Mouse (Mus musculus) Muller cell, postnatal 12 days (primary cell): Measurements from ENCODE around the gene Carhsp1.

Experiments used
- DNase-seq: peaks from one replicate; pipeline ENCODE4 v3.0.0-alpha.2; 2015; ENCODE audit errors: inconsistent ontology term

The Carhsp1 gene

DNA sequence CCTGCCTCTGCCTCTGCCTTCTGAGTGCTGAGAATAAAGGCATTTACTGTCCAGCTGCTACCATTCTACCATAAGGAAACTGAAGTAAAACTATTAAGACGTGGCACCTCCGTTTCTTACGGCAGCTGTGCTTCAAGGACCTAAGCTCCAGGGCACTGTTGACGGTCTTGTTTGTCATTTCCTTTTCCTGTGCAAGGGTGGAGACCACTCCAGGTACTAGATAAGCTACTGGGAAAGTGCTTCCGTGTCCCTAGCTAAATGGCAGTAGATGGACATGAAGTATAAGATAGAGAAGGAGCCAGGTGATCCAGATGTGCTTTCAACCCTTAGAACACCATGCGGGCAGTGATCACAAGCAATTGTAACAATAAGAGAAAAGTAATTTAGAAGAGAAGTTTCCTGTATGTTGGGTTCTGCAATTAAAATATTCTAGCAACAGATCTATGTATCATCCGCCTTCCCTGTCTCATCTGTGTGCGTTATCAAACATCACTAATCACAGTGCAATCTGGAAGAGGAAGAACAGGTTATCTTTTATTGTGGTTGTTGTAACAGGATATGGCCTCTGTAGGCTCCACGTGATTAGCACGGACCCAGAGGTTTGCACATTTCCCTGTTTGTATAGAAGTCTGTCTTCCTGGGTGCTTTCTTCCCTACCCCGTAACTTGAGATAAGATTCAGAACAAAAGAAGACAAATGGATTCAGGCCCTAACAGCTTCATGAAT is 32.3 kb downstream of the Carhsp1 start:
- no peak for DNase-seq

GRCm38 (mm10) chr16:8638131-8638530 is 33.8 kb downstream of the Carhsp1 start:
- DNase-seq = no peak

DNA sequence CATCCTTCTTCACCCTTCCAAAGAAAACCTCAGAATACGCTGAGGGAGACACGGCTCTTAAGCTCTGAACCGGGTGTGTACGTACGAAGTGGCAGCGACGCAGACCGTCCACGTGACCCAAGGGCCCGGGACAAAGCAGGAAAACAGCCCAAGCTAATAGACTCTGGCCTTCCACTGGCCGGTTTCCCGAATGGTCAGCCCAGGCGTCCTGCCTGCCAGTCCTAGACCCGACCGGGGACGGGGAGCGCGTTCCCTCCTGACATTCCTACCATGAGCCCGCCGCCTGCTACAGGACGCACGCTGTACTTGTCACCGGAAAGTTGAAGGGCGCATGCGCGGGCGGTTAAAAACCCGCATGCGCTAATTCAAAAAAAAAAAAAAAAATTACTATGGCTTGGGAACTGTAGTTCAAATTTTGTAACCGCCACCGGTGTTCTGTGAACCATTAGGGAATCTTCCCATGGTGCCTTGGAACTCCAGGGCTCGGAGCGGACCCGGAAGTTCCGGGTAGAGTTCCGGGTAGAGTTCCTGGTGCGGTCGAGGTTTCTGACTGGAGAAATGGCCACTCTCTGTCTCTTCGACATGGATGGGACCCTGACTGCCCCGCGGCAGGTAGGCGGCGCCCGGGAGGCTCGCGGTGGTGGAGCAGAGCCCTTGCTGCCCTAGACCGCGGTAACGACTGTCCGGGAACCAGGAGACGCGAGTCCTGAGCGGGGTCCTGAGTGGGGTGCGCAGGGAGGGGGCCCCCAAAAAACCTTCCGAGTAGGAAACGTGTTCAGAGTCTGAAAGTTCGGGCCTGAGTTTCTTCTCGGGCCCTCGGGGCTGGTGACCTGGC is 34.5 kb downstream of the Carhsp1 start, which contains the start of the genes Pmm2 and Tmem186:
Pmm2 (plus strand) TSS at position 458 of the 835 bp plus-strand sequence.
Tmem186 (minus strand) TSS at position 496 of the 835 bp plus-strand sequence.
- DNase-seq = peak; percentile 91

GRCm38 (mm10) chr16:8636867-8637216 is 35.1 kb downstream of the Carhsp1 start:
- DNase-seq = no peak

- no peak for DNase-seq
These were observed 40.5 kb downstream of the Carhsp1 start for GRCm38 (mm10) chr16:8631428-8631827.

DNA sequence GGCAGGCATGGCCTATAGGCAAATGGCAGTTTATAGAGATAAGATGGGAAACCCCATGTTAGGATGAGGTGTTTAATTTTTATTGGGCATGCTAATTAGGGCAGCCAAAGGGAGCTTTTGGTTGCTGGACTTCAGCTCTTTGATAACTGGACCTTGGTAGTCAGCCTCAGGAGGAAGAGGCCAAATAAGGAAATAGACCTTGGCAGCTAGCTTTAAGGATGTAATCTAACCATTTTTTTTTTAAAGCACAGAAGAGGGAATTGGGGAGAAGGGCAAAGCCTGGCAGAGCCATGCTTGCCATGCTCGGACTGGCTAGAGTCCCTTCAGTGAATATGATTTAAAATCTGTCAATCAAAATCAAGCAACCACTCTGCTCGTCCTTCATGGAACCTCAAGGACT is 41.5 kb downstream of the Carhsp1 start:
- DNase-seq = no peak

DNA sequence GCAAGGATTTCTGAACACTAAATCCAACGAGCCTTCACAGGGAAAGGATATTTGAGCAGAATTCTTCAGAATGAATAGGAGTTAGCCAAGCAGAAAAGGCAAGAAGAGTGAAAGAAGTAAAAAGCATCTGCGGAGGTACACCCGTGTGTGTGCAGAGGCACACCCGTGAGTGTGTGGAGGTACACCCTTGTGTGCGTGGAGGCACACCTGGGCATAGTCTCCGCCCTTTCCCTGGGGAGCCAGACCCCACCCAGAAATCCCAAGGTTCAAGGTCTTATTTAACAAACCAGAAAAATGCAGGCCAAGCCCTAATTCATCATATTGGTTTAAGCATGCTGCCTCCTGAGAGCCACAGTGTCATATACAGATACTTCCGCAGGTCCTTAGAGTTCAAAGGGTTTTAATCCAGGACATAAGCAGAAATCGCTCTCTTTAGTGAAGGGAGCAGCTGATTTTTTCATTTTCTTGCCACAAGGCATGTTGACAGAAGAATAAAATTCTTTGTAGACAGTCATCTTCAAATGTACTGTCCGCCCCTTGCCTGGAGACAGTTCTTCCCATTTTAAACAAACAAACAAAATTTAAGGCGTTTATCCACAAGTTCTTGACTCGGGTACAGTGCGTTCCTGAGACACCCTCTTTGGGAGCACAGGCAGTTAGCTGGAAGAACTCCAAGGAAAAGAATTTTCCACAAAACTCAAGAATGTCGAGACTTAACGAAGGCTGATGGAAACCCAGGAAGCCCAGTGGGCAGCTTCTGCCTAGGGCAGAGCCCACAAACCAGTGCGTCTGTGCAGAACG is 51.4 kb downstream of the Carhsp1 start:
- DNase-seq = no peak

GRCm38 (mm10) chr16:8619659-8620314 is 52.2 kb downstream of the Carhsp1 start:
- no peak for DNase-seq

- no peak for DNase-seq
These were observed 58.5 kb downstream of the Carhsp1 start for GRCm38 (mm10) chr16:8613447-8613846.

- DNase-seq = no peak
These were observed 58.9 kb downstream of the Carhsp1 start for GRCm38 (mm10) chr16:8613039-8613438.

GRCm38 (mm10) chr16:8612214-8613005 is 59.5 kb downstream of the Carhsp1 start:
- DNase-seq = no peak

- DNase-seq = no peak
These were observed 61.6 kb downstream of the Carhsp1 start for GRCm38 (mm10) chr16:8610397-8610796.
